Mouse (Mus musculus): ENCODE measurements around the gene Spem1.

The Spem1 gene

DNA sequence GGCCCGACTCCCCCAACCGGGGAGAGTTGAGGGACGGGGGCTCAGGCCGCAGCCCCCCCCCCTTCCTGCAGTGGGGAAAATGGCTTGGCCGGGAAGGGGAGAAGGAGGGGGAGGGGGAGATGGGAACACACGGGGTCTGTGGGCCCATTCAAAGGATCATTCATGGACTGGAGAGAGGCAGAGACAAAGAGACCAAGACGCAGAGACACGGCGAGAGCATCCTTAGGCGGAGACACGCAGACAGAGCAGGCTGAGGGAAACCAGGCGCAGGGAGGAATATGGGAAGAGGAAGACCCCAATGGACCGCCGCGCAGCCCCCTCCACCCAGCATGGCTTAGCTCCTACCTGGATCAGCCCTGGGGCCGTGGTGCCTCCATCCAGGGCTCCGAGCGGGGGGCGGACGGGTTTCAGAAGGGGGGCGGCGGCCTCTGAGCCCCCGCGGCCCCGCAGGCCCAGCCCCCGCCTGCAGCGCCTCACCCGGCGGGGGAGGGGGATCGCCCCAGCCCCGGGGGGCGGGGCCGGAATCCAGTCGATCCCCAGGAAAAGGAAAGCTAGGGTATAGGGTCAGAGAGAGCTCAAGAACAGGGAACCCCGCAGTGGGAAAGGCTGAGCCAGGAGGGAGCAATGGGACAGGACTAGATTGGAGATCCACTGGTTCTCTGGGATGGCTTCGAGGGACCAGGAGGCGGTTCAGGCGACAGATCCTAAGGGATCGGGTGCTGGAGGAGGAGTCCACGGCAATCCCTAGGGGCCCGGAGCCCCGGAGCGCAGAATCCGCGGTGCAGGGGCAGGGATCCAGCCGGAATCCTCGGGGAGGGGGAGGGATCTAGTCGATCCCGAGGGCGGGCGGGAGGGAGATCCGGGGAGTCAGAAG is 15.0 kb upstream of the Spem1 start:
- no peak for DNase-seq (ENCODE audit: low spot score in 2 of 2)

DNA sequence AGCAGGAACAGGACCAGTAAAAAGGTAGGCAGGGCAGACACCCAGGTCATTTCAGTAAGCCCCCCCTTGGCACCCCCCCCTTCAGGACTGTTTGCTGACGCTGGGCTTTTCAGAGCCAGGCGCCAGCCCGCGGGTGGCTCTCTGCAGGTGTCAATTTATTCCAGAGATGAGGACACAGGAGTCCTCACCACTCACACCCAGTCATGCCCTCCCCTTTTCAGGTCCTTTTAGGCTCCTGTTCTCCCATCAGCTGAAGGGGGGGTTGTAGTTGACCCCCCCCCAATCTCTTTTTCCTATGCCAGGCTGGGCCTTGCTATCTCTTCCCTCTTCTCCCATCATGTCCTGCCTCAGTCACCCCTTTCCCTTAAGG is 14.0 kb upstream of the Spem1 start:
- DNase-seq (ENCODE audit: low spot score in 2 of 2): no peak

DNA sequence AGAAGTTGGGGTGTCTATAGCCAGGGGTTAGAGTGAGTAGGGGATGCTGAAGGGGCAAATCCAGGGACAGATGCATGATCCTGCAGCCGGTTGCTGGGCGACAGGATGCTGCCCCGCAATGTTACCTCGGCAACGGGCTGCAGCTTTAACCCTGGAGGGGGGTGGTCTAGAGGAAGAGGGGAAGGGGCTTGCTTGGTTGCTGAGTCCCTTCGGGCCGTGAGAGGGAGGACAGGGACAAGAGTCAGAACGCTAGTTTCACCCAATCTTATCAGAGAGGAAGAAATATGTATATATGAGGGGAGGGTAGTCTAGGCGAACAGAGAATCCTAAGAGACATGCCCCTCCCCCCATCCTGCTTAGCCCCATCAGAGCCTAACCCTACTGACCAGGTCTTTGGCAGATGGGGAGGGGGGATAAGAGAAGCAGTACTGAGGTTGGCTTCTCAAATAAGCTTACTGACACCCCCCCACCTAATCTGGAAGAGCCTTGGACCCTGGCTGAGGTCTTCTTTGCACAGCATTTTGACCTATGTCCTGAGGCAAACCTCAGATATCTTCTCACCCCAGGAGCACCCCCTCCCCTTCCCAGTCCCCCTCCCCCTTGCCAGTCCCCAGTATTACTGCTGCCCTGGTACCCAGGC is 13.5 kb upstream of the Spem1 start:
- no peak for DNase-seq (ENCODE audit: low spot score in 2 of 2)

DNA sequence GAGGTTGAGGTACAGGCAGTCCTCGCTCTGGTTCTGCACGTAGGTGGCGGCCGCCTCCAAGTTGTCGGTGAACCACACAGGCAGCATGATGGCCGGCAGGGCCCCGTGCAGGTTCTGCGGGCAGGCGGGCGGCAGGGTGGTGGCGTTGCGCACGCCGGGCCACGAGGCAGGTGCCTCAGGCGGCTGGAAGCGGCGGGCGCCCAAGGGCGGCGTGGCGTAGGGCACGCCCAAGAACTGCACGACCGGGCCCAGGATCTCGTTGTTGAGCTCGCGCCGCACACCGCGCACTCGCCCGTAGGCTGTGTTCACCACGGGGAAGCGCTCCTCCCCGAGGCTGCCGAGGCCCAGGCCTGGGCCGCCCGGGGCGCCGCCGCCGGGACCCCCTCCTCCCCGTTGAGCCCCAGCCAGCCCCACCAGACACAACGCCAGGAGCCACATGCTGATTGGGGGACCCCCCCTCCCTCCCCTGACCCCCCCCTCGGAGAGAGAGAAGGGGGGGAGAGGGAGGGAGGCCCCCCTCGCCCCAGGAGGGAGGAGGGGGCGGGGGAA is 12.1 kb upstream of the Spem1 start:
- DNase-seq (ENCODE audit: low spot score in 2 of 2): peak in 1 of 2 experiments; percentile 41

DNA sequence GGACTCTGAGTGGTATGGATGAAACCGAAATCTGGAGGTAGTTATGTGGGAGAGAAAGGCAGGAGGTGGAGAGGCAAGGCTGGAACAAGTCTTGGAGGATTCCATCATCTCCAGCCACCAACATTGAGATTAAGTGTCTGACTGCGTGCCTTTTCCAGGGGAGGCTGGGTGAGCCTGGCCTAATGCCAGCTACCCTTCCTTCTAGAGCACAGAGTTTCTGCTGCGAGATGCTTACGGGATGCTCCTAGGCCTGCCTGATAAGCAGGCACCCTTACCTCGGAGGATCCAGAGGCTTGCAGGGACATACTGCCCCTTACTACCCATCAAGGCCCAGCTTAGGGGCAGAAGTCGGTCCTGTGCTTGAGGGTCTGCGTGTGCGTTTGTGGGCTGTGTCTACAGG is 11.6 kb upstream of the Spem1 start:
- DNase-seq (ENCODE audit: low spot score in 2 of 2): no peak

DNA sequence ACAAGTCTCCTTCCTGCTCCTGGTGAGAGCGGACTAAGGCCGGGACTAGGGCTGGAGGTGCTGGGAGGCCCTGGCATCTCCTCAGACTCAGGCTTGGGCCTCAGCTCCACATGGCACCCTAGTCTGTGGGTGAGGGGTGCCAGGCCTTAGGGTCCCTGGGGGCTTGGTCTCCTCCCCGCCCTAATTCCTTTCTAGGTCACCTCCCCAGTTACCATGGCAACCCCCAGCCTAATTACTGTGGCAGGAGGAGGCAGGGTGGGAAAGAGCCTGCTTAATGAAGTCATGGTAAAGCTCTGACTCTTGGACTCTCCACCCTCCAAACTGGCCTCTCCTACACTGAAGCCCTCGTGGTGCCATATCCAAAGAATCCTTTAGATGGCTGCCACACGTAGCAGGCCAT is 6.9 kb upstream of the Spem1 start:
- no peak for DNase-seq (ENCODE audit: low spot score in 2 of 2)

DNA sequence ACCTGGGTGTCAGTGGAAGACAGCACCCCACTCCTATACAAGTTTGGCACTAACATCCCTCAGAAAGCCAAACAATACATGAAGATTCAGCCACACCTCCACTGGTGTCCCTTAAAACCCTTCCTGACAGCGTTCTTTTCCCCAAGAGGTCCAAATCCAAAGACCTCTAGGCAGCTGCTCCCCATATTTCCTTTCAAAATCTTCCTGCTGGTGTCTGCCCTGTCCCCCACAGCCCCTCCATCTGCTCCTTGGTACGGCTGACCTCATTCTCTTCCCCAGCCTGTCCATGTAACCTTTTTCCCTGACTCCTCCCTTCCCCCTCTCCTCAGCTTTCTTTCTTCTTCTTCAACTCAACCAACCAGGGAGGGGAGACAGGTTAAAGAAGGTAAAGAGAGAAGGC is 1.5 kb upstream of the Spem1 start:
- DNase-seq (ENCODE audit: low spot score in 2 of 2): no peak

DNA sequence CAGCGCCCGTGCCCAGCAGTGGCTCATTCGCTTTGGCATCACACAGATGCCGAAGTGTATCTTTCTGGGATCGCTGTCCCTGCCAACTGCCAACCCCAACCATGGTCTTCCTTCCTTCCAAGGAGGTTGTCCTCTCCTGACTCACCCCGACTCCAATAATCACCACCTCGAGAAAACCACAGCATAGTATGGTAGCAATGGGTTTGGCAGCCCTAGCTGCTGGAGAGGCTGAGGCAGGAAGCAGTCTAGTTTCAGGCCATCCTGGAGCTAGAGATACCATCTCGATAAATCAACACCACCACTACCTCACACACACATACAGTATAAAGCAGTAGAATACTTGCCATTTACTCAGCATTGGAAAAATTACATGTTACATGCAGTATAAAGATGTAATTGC is 3.1 kb downstream of the Spem1 start:
- no peak for DNase-seq (ENCODE audit: low spot score in 2 of 2)

DNA sequence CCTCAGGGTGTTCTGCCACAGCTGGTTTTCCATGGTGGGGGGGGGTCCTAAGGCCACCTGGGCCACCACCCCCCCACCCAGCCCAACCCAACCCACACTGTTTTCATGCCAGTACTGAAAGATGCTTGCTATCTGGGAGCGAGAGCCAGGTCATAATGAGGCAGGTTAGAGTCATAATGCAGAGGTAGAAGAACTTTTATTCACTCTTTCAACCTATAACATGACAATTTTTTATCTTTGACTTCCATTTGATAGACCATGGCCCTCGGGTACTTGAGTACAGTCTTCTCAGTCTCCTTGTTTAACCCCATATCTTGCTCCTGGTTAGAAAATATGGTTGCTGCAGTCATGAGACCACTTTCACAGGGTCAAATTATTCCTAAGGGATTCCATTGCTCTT is 3.6 kb downstream of the Spem1 start, which contains the start of gene Spem2:
TSS of gene Spem2 (minus strand) at position 101 of the 400 bp plus-strand sequence.
- DNase-seq (ENCODE audit: low spot score in 2 of 2): no peak

DNA sequence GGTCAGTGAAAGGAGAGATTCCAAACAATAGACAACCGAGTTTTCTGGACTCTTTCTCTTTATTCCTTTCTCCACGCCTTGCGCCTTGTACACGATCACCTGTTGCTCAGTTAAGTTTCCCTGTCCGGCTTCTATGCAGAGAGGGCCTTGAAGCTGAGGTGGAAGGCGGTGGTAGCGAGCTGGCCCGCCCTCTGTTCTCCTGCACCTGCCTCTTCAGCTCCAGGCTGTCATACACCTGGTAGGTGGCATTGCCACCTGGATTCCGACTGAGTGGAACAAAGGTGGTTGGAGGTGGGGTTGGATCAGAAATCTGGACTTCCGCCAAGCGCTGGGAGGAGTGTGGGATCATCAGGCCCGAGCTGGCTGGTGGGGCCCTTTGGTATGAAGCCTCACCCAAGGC is 5.5 kb downstream of the Spem1 start:
- DNase-seq (ENCODE audit: low spot score in 2 of 2): no peak

DNA sequence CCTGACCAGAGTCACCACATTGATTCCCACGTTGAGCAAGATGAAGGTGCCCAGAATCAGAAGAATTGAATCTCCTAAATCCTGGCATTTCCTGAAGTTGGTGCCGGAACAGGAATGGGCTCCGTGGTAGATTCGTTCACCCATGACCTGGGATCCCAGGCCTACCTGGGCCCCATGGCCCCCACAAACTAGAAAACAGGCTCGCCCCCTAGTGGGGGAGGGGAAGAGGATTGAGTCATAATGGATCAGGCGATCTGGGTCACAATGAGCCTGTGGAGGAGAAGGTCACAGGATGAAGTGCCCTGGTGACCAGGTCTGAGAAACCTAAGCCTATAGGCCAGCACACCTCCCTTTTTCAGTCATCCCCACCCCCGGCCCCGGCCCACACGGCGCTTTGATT is 6.8 kb downstream of the Spem1 start, which contains the start of gene Gm39566:
TSS of gene Gm39566 (minus strand) at position 144 of the 400 bp plus-strand sequence.
- DNase-seq (ENCODE audit: low spot score in 2 of 2): no peak

DNA sequence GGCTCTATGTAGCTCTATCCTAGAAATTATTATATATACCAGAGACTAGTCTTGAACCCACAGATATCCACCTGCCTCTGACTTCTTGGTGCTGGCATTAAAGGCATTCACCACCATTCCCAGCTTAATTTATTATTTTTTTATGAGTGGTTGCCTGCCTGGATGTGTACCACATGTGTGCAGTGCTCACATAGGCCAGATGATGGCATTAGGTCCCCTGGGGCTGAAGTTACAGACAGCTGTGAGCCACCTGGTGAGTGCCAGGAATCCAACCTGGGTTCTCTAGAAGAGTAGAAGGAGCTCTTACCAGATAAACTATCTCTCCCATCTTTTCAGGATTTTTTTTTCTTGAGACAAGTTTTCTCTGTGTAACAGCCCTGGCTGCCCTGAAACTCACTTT is 11.7 kb downstream of the Spem1 start:
- no peak for DNase-seq (ENCODE audit: low spot score in 2 of 2)

DNA sequence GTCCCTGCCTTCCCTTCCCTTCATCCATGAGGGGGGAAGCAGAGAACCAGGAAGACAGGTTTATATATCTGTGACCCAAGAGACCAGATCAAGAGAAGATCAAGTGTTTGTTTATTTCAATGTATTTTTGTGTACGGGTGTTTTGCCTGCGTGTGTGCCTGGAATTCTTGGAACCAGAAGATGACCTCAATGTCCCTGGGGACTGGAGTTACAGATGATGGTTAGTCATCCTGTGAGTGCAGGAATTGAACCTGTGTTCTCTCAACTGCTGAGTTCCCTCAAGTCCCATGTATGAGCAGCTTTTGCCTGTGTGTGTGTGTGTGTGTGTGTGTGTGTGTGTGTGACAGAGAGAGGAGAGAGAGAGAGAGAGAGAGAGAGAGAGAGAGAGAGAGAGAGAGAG is 14.3 kb downstream of the Spem1 start:
- DNase-seq (ENCODE audit: low spot score in 2 of 2): no peak

DNA sequence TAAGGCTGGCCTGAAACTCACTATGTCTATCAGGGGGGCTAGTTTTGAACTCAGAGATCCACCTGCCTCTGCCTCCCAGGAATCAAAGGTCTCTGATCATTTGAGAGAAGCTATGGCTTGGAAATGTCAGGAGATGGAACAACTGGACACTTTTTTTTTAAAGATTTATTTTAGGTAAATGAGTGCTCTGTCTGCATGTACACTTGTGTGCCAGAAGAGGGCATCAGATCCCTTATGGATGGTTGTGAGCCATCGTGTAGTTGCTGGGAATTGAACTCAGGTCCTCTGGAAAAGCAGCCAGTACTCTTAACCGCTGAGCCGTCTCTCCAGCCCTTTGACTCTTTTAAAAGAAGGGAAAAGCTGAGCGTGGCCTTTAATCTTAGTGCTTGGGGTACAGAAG is 15.6 kb downstream of the Spem1 start:
- DNase-seq (ENCODE audit: low spot score in 2 of 2): no peak

DNA sequence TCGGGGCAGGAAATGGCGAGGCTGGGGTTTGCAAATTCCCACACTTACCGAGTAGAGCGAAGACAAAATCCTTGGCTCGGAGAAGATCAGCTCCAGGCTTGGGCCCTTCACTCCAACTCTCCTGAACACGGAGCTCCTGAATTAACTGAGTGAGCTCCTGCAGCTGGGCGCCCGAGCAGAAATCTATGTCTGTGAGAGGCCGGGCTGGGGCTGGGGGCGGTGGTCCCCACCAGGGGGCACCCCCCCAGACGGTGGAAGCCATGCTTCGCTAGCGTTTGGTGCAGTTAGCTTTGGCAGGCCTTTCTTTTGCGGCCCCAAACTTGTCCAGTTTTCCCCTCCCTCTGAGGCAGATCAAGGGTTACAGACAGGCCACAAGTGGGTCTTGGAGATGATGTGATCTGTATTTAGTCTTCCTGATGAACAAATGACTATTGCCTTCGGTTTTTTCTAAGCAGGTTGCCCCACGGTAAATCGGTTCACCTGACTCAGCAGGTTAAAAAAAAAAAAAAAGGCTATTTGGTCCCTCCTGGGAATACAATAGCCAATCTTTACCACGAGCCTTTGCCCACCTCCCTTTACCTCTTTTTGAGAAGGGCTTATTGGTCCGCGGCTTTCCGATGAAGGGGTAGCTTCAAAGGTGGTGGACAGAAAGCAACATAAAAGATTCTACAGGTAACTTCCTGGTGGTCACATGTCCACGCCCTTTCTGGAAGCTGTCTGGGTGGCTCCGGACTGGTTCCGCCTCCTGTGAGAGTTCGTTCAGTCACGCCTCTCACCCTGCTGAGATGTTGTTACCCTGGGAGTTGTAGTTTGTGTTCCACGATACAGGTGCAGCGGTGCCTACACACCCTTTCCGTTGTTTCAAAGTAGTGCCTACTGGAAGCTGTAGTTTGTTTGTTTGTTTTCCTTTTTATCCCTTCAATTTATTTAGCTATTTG is 16.7 kb downstream of the Spem1 start, which contains the start of gene Tmem102:
TSS of gene Tmem102 (minus strand) at position 653 of the 938 bp plus-strand sequence.
- no peak for DNase-seq (ENCODE audit: low spot score in 2 of 2)

DNA sequence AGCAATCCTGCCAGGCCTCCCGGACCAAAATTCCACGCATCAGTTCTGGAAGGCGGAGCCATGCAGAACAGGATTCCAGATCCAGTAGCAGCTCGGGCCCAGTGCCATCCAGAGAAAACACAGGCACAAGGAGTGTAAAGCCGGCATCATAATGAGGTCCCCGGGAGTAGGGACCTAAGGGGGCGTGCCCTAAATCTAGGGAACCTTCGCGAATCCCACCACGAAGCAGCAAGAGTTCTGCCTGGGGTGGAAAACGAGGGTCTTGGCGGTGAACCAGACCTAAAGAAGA is 17.4 kb downstream of the Spem1 start:
- no peak for DNase-seq (ENCODE audit: low spot score in 2 of 2)

DNA sequence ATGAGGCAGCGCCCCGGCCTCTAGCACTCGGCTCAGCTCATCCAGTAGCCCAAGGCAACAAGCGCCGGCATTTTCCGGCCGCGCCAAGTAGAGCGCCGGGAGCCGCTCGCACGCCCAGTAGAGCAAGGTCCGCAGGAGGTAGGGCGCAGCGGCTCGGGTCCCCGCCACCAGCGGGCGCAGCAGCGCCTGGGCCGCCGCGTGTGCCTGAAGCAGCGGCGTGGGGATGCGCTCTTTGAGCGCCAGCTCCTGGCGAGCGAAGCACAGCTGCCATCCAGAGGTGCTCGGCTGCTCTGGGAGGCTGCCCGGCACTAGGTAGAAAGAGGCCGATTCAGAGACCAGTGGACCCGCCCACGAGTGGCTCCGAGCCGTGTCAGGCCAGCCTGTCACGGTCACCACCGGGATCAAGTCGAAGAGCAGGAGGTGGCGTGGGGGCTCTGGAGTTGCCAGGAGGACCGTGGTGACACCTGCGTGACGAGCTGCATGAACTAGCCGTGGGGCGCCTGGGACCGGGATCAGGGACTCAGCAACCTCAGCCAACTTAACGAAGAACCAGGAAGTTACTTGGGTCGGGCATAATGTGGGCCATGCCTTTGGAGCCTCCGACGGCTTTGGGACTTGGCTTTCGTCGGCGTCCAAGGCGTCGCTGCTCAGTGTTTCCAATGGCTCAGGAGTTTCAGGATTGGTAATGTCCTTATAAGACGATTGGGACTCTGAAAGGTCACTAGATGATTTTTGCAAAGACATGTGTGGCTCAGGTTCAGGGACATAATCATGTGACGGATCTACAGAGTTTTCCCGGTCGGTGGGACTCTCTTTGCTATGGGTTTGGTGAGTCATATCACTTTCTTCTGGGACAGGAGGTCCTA is 18.0 kb downstream of the Spem1 start:
- peak; percentile 27 to 44 for DNase-seq (ENCODE audit: low spot score in 2 of 2)

DNA sequence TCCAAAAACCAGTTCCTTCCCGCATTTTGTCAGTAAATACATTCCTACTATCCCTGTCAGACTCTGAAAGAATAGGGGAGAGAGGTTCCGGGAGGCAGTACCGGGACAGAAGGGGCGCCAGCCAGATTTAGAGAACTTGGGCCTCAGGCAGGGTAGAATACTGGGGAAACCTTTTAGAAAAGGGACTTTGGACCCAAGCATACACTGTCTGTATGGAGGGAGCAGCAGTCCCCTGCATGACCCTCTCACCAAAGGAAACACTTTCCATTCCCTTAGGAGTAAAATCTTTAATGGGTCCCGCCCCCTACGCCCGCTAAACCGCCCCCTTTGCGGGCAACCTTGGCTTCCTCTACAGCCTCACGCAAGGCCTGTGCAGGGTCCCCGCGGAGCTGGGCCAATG is 18.7 kb downstream of the Spem1 start:
- DNase-seq (ENCODE audit: low spot score in 2 of 2): no peak

DNA sequence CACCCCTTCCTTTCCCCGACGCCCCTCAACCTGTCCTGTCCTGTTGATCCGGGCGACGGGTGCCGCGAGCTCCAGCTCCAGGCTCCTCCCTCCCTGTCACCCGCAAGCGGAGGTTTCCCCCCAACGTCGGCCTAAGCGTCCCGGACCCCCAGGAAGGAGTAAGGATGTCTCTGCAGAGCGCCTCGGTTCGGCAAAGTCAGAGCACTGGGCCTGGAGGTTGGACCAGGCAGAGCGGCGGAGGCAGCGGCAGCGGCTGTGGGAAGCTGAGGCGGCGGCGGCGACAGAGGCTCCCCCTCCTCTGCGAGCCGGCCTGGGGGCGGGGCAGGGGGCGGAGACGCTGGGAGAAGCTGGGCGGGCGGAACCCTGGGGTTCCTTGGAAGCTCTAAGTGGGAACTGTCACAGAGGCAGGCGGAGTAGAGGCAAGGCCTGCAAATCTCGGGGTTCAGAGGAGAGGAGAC is 19.3 kb downstream of the Spem1 start:
- DNase-seq (ENCODE audit: low spot score in 2 of 2): peak; percentile 62 to 64

DNA sequence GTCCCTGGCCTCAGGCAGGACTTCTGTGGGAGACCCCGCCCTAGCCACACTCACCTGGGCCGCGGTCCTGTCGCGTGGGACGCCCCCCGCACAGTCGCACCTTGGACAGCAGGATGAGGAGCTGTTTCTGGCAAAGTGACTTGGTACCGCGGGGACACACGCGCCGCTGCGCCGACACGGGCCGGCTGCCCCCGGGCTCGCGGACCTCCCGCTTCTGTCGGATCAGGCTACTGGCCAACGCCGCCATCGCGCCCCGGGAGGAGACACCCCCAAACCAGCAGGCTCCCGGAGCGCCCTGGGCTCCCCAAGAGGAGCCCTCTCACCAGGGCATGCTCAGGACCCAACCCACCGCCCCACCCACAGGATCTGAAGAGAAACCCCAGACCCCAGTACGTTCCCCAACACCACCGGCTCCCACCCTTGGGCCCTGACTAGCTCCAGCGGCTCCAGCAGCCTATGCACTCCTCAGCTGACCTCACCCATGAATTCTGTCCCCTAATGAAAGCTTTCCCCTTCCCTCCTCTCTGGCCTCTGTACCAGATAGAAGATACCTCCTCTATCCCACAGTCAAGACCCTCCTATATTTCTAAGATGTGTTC is 20.5 kb downstream of the Spem1 start, which contains the start of gene Fgf11:
TSS of gene Fgf11 (minus strand) at position 479 of the 599 bp plus-strand sequence.
- DNase-seq (ENCODE audit: low spot score in 2 of 2): no peak
